Mouse (Mus musculus) intestine, embryonic 14.5 days (tissue): ENCODE measurements at regions not wholly inside any gene's neighbourhood (a gene's known extent, or its start where the extent isn't known, plus 50 kb on each side); places are given as distances from the start of the nearest gene placed in this dataset.

ENCODE experiments used
- ATAC-seq: fragments of 200-750 bp; cut with Nextera tagmentation; replicated peaks from 2 replicates; pipeline ENCODE4 v1.8.0; 2017; ENCODE audit warnings: low read depth, moderate number of reproducible peaks, moderate TSS enrichment, moderate library complexity; ENCODE audit not compliant: low FRiP score, low TSS enrichment
- DNase-seq: peaks from one replicate; pipeline ENCODE4 v3.0.0-alpha.2; 2018; ENCODE audit warnings: low spot score
- H3K27ac ChIP-seq: fragments of 300-500 bp; sonication (generic); 2 replicates; pipeline ENCODE4 v1.5.1; 2014; ENCODE audit warnings: low read depth, mild to moderate bottlenecking, control low read depth
- H3K27me3 ChIP-seq: fragments of 300-500 bp; sonication (generic); replicated peaks from 2 replicates; pipeline ENCODE4 v1.6.1; 2014; ENCODE audit warnings: low read length, control low read depth; ENCODE audit not compliant: control insufficient read depth, insufficient read depth
- H3K36me3 ChIP-seq: fragments of 300-500 bp; sonication (generic); 2 replicates; pipeline ENCODE4 v1.6.1; 2014; ENCODE audit warnings: low read length, control low read depth; ENCODE audit not compliant: control insufficient read depth, insufficient read depth
- H3K4me1 ChIP-seq: fragments of 300-500 bp; sonication (generic); replicated peaks from 2 replicates; pipeline ENCODE4 v1.6.1; 2014; ENCODE audit warnings: low read length, control low read depth, mixed read lengths; ENCODE audit not compliant: control insufficient read depth, insufficient read depth
- H3K4me2 ChIP-seq: fragments of 300-500 bp; sonication (generic); 2 replicates; pipeline ENCODE4 v1.6.1; 2014; ENCODE audit warnings: low read length
- H3K4me3 ChIP-seq: fragments of 300-500 bp; sonication (generic); 2 replicates; pipeline ENCODE4 v1.5.1; 2014; ENCODE audit warnings: low read depth, low read length, control low read depth, mixed read lengths
- H3K9ac ChIP-seq: fragments of 300-500 bp; sonication (generic); 2 replicates; pipeline ENCODE4 v1.6.1; 2014; ENCODE audit warnings: mild to moderate bottlenecking, low read length
- H3K9me3 ChIP-seq: fragments of 300-500 bp; sonication (generic); 2 replicates; pipeline ENCODE4 v1.6.1; 2016; ENCODE audit warnings: low read length, control low read depth; ENCODE audit not compliant: control insufficient read depth
- WGBS: fragments of 180-500 bp; shearing (Covaris S2); extraction: QIAGEN DNeasy Blood & Tissue Kit; methylation state at CpG from one replicate; pipeline ENCODE4 v1.1.7; 2014; 5-methylcytosine and 5-hydroxymethylcytosine counted together

DNA sequence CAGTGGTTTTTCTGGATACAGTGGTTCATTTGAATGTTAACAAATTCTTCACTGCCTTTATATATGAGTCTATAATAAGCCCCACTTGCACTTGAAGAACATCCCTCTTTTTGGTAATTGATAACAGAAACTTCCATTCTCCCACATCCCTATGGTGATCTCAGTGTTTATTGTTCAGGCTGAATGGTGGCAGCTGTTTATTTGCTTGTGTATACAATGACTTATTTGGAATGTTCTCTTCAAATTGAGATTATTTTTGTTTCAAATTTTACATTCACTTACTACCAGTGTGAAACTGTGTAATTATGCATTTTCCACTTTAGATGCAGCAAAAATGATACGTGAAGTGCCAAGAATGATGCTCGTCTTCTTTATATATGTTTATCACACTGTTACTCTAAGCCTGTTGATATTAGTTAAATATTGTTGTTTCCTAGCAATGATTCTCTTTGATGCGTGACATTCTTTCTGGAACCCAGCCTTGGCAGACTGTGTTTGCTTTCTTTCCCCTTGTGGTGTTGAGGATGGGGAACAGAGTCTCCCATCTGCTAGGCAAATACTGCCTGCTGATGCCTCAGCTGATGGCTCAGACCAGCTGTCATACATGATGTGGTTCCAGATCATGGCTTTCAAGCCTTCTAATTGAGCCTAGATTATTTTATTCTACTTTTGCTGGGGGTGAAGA is 389.1 kb downstream of the Cd109 start:
- Histone ChIP-seq H3K27ac (no peak overlapping the region), H3K27me3 (no peaks in the 10 kb centered on the region), H3K4me2 (no peak overlapping the region), H3K4me3 (no peak overlapping the region), H3K4me1 (no peaks in the 10 kb centered on the region), H3K36me3 (no peaks in the 10 kb centered on the region), H3K9ac (no peak overlapping the region), H3K9me3 (no peaks in the 10 kb centered on the region)
- DNase-seq: no peak
- 73% methylated on average over 3 of the region's 3 CpGs for WGBS
- ATAC-seq: no peak

DNA sequence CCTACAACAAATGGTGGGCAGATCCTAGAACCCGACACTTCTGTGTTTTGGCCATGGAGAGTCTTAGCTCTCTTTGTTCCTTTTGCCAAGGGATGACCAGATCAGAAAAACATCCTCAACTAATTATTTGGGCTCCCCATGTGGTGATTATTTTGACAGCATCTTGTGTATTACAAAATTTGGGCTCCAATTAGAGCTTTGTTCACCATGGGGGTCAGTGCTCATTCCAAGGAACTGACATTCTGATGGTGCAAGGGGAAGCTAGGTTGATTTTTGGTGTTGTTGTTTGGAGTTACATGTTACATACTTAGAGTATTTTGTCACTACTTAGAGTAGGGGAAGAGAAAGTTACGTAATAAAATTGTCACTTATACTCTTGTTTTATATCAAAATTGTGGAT is 406.9 kb downstream of the Cd109 start:
- no peaks in the 10 kb centered on the region for H3K4me1 ChIP-seq
- no peaks in the 10 kb centered on the region for H3K36me3 ChIP-seq
- DNase-seq (no peak), ATAC-seq (no peak)
- no peak overlapping the region for H3K4me3 ChIP-seq
- WGBS: 94% methylated on average over 2 of the region's 2 CpGs
- H3K9me3 ChIP-seq: no peaks in the 10 kb centered on the region
- no peak overlapping the region for H3K9ac ChIP-seq
- no peak overlapping the region for H3K27ac ChIP-seq
- no peak overlapping the region for H3K4me2 ChIP-seq
- no peaks in the 10 kb centered on the region for H3K27me3 ChIP-seq

DNA sequence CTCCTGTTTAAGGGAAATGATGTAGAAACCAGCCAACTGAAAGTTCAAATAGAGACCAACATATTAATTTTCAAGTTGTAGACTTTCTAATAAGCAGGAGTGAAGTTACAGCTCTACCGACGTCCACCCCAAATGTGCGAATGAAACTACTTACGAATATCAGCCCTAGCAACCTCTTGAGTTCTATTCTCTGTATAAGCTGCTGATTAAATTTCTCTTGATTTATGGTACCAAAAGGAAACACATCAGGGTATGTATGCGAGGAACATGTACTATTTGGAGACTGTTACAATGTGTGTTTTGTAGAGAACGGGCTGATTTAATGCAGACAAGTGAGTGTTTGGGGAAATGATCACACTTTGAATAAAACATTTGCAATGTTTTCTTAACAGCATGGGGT is 412.9 kb downstream of the Cd109 start:
- no peaks in the 10 kb centered on the region for H3K27me3 ChIP-seq
- ATAC-seq (no peak), DNase-seq (no peak)
- H3K4me2 ChIP-seq: no peak overlapping the region
- whole genome bisulfite sequencing: 91% methylated on average over 6 of the region's 6 CpGs
- H3K9me3 ChIP-seq: no peaks in the 10 kb centered on the region
- no peaks in the 10 kb centered on the region for H3K4me1 ChIP-seq
- H3K27ac ChIP-seq: no peak overlapping the region
- no peak overlapping the region for H3K4me3 ChIP-seq
- H3K36me3 ChIP-seq: no peaks in the 10 kb centered on the region
- H3K9ac ChIP-seq: no peak overlapping the region

DNA sequence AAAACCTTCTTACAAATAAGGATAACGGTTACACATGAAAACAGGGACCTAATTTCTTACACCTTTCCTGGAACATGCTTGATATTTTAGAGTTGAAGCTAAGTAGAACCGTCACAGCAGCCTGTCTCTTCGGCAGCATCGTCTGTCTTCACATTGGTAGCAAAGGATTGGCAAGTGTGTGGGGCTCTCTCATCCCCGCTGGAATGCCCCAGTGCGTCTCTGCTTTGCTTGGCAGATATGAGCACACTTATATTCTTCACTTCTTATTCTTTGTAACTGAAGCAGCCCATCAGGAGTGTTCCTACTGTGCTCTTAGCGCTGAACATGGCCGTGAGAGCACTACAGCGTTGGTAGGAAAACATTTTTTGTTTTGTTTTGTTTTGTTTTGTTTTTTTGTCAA is 414.1 kb downstream of the Cd109 start:
- Histone ChIP-seq H3K27me3 (no peaks in the 10 kb centered on the region), H3K9me3 (no peaks in the 10 kb centered on the region), H3K4me2 (no peak overlapping the region), H3K9ac (no peak overlapping the region), H3K4me1 (no peaks in the 10 kb centered on the region), H3K4me3 (no peak overlapping the region), H3K27ac (no peak overlapping the region), H3K36me3 (no peaks in the 10 kb centered on the region)
- ATAC-seq (no peak), DNase-seq (no peak)
- 83% methylated on average over 9 of the region's 9 CpGs for WGBS

DNA sequence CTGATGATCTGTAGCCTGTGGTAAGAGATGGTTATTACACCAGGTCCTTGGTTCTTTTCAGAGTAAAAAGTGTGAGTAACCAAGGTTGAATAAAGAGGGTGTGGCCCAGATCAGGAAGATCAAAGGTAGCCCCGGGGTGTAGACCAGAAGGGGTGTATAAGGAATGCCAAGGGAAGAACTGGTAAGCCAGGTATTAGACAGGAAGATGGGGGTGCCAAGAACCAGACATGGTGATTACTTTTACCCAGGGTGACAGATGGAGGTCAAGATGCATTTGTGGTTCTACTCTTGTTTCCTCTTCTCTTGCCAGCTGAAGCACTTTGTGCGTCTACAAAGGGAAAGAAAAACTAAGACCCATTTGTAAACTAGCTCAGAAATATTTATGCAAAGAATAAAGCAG is 420.3 kb downstream of the Cd109 start:
- Histone ChIP-seq H3K36me3 (no peaks in the 10 kb centered on the region), H3K27me3 (no peaks in the 10 kb centered on the region), H3K4me2 (no peak overlapping the region), H3K9me3 (no peaks in the 10 kb centered on the region), H3K27ac (no peak overlapping the region), H3K9ac (no peak overlapping the region), H3K4me3 (no peak overlapping the region), H3K4me1 (no peaks in the 10 kb centered on the region)
- ATAC-seq: no peak
- 68% methylated on average over 2 of the region's 2 CpGs for WGBS
- DNase-seq: no peak

DNA sequence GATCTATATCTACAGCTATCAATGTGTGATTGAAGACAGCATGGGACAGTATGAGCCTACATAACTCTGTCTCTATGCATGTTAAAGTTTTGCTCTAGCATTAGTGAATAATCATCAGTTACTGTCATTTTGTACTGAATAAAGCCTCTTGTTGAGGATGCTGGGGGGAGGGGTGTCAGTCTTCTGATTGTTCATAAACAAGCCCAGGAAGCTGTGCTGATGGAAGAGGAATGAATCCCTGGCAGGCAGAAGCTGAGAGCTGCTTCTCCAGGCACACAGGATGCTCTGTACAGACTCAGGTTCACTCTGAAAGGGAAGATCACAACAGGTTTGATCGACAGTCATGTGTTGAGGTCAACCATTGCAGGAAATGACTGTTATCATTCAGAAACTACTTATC is 421.7 kb downstream of the Cd109 start:
- Histone ChIP-seq H3K36me3 (no peaks in the 10 kb centered on the region), H3K27me3 (no peaks in the 10 kb centered on the region), H3K4me1 (no peaks in the 10 kb centered on the region), H3K4me3 (no peak overlapping the region), H3K9ac (no peak overlapping the region), H3K9me3 (no peaks in the 10 kb centered on the region), H3K27ac (no peak overlapping the region), H3K4me2 (no peak overlapping the region)
- 39% methylated on average over 1 of the region's 1 CpGs for WGBS
- ATAC-seq (no peak), DNase-seq (no peak)

DNA sequence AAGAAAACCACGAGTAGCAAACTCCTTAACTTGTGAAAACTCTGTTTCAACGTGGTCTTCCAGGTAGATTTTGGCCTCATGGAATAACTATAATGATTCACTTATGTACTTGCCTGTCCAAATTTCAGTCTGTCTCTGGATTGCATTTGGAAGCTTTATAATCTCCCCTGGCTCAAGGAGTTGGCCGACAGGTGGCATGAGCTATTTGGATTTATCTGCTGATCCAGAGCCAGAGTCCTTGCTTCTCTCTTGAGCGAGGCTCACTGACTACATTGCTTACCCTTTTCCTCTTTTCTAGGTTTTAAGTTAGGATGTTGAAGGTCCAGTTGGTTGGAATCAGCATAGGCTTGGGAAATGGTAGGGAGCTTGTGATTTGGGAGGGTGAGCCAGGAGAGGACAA is 423.6 kb downstream of the Cd109 start:
- H3K4me3 ChIP-seq: no peak overlapping the region
- no peaks in the 10 kb centered on the region for H3K36me3 ChIP-seq
- H3K27me3 ChIP-seq: no peaks in the 10 kb centered on the region
- no peaks in the 10 kb centered on the region for H3K4me1 ChIP-seq
- no peaks in the 10 kb centered on the region for H3K9me3 ChIP-seq
- no peak overlapping the region for H3K4me2 ChIP-seq
- DNase-seq (no peak), ATAC-seq (no peak)
- H3K27ac ChIP-seq: no peak overlapping the region
- H3K9ac ChIP-seq: no peak overlapping the region
- 80% methylated on average over 4 of the region's 4 CpGs for WGBS

DNA sequence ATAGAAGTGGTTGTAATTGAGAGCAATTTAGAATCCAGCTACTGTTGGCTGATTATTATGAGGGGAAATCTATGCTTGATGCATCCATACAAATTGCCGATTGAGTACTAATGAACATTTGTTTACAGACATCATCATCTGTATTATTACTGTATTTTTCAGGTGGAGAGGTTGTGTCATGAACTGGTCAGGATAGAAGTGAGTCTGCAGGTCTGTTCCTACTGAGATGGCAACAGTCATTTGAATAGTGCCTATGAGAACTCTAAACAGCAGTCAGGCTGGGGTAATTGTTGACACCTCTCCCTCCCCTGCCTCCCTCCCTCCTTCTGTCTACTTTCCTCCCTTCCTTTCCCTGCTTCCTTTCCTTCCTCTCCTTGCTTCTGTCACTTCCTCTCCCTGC is 429.0 kb downstream of the Cd109 start:
- Histone ChIP-seq H3K4me1 (no peaks in the 10 kb centered on the region), H3K9ac (no peak overlapping the region), H3K27ac (no peak overlapping the region), H3K9me3 (no peaks in the 10 kb centered on the region), H3K4me2 (no peak overlapping the region), H3K27me3 (no peaks in the 10 kb centered on the region), H3K4me3 (no peak overlapping the region), H3K36me3 (no peaks in the 10 kb centered on the region)
- DNase-seq (no peak), ATAC-seq (no peak)
- 87% methylated on average over 1 of the region's 1 CpGs for WGBS

DNA sequence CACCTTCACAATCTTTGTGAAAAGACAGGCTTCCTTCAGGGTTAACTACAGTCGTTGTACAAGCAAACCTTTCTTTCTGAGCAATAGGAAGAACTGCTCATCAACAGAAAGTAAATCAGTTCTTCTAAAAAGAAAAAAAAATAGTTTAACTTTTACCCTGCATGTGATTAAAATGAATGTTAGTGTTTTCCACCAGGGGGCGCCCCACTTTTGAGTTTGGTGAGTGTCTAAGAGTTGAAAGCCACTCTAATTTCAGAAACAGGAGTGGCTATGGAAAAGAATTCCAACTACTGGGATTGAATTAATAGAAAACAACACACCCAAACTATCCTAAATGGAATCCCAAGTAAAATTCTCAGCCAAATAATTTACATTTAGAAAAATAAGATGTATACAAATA is 430.0 kb downstream of the Cd109 start:
- ATAC-seq (no peak), DNase-seq (no peak)
- H3K27ac ChIP-seq: no peak overlapping the region
- H3K9ac ChIP-seq: no peak overlapping the region
- H3K27me3 ChIP-seq: no peaks in the 10 kb centered on the region
- H3K4me1 ChIP-seq: no peaks in the 10 kb centered on the region
- no peak overlapping the region for H3K4me2 ChIP-seq
- H3K4me3 ChIP-seq: no peak overlapping the region
- H3K9me3 ChIP-seq: no peaks in the 10 kb centered on the region
- no peaks in the 10 kb centered on the region for H3K36me3 ChIP-seq
- WGBS: 9% methylated on average over 2 of the region's 2 CpGs
